Mouse (Mus musculus) adrenal gland, adult 18-20 months (tissue): Measurements from ENCODE around the gene Timp2. TPM values are rescaled to one million over a fixed set of nuclear protein-coding genes. Genes with fewer than 3 reads are reported as not detected.
A peak's percentile ranks its signal among the peaks of the same experiment; 100 is the strongest.

ENCODE experiments used
- DNase-seq, 2 experiments: peaks; one replicate each; pipeline ENCODE4 v3.0.0; 2021 to 2022; ENCODE audit warnings: low spot score in 2 of 2
- long read RNA-seq, 2 experiments: library from polyadenylated mRNA; stranded (forward); transcript quantifications; one replicate each; pipeline ENCODE4 v2.0.0; 2021
- total RNA-seq, 2 experiments: library from RNA; stranded (reverse); gene quantifications; 1 replicate in 1 of 2; 2 replicates in 1 of 2; pipeline ENCODE4 v1.2.3; 2021

Timp2 gene
- total RNA-seq = 100 to 1,000 TPM in 1 of 2 experiments, 10 to 100 TPM in 1; 95.5 to 246 TPM
- long read RNA-seq, experiment 1, transcript Timp2-201 (5 exons, 3,709 nt) = major isoform, 159 of 172 reads
- long read RNA-seq, experiment 1, partial matches to known transcripts = 1 of 172 reads
- long read RNA-seq, experiment 1, other reads (novel, unspliced or antisense) = 12 of 172 reads
- long read RNA-seq, experiment 2, transcript Timp2-201 (5 exons, 3,709 nt) = major isoform, 40 of 64 reads
- long read RNA-seq, experiment 2, partial matches to known transcripts = 2 of 64 reads
- long read RNA-seq, experiment 2, other reads (novel, unspliced or antisense) = 22 of 64 reads

DNA sequence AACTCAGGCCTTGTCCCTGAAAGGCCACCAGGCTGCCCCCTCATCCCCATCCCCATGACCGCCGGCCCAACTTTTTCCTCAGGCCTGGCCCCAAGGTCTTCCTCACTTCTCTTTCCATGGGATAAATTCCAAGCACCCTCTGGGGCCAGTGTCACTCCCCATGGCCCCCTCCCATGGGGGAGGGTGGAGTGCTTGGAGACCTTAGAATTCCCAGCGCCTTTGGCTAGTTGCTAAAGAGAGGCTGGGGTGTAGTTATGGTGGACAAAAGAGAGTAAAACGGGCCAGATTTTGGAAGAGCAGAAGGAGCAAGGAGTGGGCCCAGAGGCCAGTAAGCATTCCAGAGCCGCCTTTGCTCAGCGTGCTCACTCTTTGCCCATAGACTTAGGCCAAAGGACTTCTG is at the start of gene Timp2:
Gene Timp2, minus strand, starts transcription at position 101 of the 400 bp plus-strand sequence.
- DNase-seq = no peak

GRCm38 (mm10) chr11:118405311-118405710 is 49.8 kb upstream of the Timp2 start:
- DNase-seq = no peak

- DNase-seq = peak in 1 of 2 experiments; percentile 18
Measured at GRCm38 (mm10) chr11:118403951-118404899, 48.7 kb upstream of the Timp2 start.

DNA sequence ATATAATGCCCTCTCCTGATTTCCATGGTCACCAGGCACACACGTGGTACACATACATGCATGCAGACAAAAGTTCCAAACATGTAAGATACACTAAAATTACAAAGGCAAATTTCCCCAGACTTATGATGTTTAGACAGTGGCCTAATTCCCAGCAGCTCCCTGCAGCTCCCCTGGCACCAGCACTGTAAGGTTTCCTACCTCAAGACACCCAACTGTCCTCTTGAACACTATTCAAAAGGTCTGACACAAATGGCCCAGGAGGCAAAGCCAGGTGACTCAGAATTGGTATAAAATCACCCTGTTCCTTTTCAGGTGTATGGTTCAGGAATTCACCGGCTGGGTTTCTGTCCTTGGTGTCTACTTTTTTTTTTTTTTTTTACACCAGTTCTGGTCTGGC is 47.6 kb upstream of the Timp2 start:
- no peak for DNase-seq

DNA sequence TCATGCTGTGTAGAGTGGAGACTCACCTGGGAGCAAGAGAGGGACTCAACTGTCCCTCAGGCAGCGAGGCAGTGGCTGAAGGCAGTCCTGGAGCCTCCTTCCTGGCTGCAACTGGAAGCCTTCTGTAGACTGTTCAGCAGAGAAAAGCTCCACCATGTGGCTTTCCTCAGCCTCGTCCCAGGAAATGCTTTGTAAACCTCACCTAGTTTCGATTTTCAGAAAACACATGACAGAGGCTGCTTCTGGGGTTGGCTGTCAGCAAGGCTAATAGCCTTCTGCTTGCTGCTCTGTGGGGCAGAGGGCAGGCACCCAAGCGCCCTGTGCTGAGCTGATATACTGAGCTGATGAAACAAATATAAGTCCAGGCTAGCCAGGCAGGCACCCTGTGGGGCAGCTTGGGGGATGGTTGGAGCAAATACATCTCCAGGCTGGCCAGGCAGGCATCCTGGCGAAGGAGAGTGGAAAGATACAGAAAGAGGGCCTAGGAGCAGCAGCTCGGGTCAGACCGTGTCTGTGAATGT is 46.3 kb upstream of the Timp2 start, which contains the start of gene Lgals3bp:
Gene Lgals3bp, minus strand, starts transcription at position 333 of the 521 bp plus-strand sequence.
- DNase-seq = peak; percentile 42 to 47

- DNase-seq = peak in 1 of 2 experiments; percentile 22
Measured at GRCm38 (mm10) chr11:118401195-118401594, 45.7 kb upstream of the Timp2 start.

DNA sequence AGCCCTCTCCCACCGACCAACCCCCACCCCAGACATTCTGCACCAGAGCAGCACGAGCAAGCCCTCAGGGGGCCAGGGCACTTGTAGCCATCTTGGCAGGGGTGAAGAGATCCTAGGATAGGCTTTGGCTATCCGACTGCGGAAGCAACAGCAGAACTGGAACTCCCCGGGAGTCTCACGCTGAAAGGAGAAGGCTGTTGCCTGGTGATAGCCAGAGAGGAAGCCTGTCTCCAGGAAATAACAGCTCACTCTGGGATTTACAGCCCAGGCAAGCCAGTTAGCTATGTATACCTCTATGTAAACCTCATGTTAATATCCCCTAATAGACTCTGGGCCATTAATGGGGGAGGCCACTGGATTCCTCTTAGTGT is 45.0 kb upstream of the Timp2 start:
- DNase-seq = peak in 1 of 2 experiments; percentile 21

GRCm38 (mm10) chr11:118399891-118400565 is 44.5 kb upstream of the Timp2 start:
- DNase-seq = no peak

DNA sequence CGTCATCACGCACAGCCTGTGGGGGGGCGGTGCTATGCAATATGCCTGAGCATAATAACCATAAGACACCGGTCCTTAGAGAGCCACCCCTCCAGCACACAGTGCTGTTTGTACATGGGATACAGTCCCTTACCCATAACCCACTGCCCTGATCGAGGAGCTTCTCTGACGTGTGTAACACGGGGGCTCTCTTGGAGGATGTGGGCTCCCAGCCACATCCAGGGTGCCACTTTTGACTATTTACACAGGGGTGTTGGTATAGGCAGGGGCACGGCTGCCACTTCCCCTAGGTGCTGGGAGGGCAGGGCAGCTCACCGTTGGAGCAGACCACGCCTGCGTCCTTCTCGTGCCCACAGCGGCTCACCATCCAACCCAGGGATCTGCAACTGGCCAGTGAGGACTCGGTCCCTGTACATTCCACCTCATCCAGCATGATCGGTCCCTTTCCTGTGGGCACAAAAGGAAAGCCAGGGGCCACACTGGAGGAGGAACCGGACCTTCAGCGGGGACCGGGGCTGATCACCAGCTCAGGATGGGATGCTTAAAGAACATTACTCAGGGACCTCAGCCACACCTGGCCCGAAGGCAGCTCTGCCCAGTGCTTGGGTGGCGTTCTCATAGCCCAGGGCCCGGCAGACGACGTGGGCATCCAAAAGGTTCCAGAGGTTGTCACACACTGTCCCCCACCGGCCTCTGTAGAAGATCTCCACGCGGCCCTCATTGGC is 42.4 kb upstream of the Timp2 start:
- DNase-seq = no peak

GRCm38 (mm10) chr11:118394538-118394937 is 39.0 kb upstream of the Timp2 start:
- DNase-seq = no peak

DNA sequence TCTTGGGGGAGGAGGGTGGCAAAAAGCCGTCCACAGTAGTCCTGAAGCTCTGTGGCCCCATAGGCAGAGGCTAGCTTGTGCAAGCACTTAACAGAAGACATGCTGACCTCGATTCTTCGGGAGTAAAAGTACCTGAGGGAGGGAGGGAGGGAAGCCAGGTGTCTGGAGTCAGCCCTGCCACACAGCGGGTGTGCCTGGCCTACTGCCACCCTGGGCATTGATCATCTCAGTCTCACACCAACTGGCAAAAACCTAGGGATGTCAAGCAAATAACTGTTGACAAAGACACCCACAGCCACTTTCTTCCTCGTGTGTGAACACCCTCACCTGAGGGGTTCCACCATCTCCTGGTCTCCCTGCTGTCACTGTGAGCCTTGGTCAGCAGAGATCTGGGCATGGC is 38.5 kb upstream of the Timp2 start:
- DNase-seq = no peak

DNA sequence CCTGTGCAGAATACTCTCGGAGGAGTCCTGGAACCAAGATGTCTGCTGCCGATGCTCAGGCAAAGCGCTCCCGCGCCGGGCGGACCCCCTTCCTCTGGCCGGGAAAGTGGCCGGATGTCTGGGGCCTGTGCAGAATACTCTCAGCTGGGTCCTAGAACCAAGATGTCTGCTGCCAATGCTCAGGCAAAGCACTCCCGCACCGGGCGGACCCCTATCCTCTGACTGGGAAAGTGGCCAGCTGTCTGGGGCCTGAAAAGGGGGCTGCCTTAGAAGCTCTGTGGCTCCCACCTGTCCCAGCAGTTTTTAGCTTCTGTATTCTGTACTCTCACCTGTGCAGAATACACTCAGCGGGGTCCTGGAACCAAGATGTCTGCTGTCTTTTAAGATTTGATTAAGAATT is 32.3 kb upstream of the Timp2 start:
- DNase-seq = peak in 1 of 2 experiments; percentile 13

DNA sequence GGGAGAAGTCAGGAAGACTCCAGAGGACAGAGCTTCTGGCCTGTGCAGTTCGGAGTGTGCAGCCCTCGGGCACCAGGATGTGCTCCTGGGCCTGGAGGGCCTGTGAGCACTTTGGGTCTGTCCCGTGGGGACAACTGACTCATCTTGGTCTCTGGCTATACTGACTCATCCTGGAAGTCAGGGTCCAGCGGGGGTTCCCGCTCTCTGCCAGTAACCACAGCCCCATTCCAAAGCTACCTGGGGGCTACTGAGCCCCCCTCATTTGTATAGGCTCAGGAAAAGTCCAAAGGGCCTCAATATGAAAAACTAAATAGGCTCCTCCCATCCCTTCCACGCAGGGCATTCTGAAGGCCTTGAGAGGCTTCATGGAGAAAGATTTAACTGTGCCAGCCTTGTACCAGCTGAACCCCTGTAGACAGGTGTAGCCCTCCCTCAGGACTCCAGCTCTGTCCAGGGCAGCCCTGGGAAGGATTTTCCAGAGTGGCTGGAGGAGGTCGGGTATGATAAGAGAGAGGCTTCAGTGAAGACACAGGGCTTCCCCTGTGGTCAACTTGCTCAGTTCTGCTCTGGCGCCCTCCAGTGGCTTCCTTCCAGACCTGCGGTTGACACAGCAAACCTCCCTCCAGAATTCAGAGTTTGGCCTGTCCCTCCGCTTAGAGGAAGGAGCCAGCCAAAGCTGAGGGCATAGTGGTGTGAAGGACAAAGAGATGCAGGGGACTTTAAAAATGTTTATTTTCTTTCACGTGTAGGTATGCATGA is 23.9 kb upstream of the Timp2 start:
- peak; percentile 83 to 88 for DNase-seq

GRCm38 (mm10) chr11:118378656-118379055 is 23.1 kb upstream of the Timp2 start:
- DNase-seq = peak in 1 of 2 experiments; percentile 17

DNA sequence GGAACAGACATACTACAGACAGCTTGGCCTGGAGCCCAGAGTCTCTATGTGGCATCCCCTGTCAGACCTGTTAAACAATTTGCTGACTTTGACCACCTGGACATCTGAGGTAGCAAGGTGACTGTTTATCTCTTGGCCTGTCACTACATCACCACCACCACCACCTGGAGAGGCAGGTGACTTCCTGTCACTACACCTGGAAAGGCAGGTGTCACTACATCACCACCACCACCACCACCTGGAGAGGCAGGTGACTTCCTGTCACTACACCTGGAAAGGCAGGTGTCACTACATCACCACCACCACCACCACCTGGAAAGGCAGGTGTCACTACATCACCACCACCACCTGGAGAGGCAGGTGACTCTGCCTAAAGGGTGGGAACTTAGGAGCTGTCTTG is 20.8 kb upstream of the Timp2 start:
- DNase-seq = peak in 1 of 2 experiments; percentile 12

DNA sequence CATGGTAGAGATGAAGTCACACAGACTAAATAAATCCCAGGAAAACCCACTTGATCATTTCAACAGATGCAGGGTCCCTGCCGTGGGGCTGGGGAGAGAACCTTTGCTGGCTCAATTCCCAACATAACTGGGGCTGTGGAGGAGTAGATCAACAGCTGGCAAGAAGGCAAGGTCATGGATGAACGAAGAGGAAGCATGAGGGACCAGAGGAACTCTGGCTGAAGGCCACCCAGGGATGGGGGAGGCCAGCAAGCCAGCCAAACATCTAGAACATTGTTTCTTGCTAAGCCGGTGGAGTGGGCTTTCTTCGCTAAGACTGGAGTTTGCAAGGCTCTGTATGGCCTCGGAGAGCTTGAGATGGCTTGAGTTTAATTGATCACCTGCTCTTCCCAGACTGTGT is 20.3 kb upstream of the Timp2 start:
- peak in 1 of 2 experiments; percentile 17 for DNase-seq

DNA sequence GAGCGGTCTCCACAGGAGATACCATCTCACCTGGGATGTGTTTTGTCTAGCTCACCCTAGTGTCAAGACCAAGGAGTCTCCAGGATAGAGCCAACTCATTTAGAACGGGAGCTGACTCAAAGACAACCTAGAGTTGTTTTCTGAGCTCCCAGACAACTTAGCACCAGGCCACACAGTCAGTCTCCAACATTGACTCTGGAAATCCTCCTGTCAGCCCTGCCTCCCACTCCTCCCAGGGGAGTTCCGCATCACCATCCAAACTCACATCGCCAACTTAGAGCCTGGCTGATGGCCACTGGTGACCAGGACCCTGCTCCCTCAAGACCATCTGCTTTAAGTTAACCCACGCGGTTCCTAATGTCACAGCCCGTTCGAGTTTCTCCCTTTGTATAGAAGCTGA is 19.9 kb upstream of the Timp2 start:
- DNase-seq = peak in 1 of 2 experiments; percentile 11

DNA sequence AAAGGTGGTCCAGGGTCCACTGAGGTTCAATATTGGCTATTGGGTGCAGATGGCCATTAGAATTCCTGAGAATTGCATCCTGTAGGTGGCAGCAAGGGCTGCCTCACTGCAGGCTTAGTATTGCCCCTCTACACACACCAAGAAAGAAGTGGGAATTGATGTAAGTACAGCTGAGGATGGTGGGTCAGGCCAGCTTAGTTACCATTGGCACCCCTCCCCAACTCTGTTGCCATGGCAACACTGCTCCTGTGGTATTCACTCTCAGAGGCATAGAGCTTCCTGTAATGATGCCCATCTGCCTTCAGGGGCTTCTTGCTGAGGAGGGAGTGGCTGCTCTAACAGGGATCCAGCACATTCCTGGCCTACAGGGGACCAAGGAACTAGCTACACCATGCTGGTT is 19.5 kb upstream of the Timp2 start:
- DNase-seq = no peak

- no peak for DNase-seq
Measured at GRCm38 (mm10) chr11:118374506-118374905, 19.0 kb upstream of the Timp2 start.

- DNase-seq = peak in 1 of 2 experiments; percentile 3
Measured at GRCm38 (mm10) chr11:118372641-118373040, 17.1 kb upstream of the Timp2 start.
